Mouse (Mus musculus): ENCODE measurements around the gene Sfrp5.

DNA sequence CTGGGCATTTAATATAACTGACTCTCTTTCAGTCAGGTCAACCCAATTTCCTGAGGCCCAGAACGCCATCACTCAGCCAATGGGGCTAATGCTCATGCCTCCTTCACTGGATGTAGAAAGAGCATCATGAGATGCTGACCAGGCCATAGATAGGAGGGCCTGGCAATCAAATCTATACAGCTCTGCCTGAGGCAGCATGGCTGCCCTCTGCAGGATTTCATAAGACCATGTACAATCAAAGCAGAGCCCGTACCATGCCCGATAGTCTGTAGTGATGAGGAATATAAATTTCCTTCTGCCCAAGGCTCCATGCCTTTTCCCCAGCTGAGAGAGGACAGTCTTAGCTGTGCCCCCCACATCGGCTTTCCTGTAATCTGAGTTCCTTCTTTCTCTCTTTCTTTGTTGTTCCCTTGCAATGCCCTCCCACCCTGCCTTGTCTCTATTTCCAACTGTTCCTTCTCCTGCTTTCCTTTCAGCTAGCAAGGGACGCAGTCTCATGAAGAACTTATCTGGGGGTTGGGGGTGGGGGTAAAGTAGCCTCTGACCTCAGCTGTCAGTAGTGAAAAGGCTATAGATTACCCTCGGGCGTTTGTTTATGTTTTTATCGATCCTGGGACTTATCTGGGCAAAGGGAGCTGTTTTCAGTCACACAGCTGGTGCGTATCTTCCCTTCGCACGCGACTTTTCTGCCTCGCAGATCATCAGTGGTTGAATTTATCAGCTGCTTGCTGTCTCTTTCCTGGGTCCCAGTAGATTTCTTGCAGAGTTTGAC is 43.6 kb downstream of the Sfrp5 start:
- no peak for TF ChIP-seq POLR2A (IDR thresholded peaks at IDR 0.05; ENCODE audit: control insufficient read depth, low read depth, low read length)
- no peak for TF ChIP-seq CTCF (IDR thresholded peaks at IDR 0.05; ENCODE audit: control insufficient read depth, insufficient read depth, insufficient replicate concordance, low read depth, low read length)
